Mouse (Mus musculus): ENCODE data around the gene Uhmk1. TPM values are rescaled to one million over a fixed set of nuclear protein-coding genes. Genes with fewer than 3 reads are reported as not detected.
A peak's percentile ranks its signal among the peaks of the same experiment; 100 is the strongest.

The Uhmk1 gene
- total and polyA plus RNA-seq, 3 experiments = 22.7 to 32.5 (median 25.0) TPM

DNA sequence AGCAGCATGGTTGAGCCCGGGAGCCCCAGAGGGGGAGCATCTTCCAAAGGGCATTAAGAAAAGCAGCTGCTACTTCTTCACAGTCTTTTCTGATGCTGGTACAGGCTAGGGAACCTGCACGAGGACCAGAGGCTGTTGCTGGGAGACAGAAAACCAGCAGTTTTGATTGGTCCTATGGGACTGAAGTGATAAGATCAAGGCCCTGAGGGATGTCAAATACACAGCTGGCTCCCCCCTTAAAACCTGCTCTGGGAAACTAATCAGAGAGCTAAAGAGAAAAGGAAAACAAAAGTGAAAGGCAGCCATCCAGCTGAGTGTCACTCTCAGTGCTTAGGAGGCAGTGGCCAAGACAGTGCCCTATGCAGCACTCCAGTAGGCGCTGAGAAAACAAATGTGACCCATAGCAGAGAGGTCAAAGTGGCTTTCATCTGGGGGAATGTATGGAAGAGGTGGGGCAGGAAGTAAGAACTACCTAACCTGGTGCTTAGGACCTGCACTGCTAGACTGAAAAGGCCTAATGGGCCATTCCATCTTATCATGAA is 54.7 kb downstream of the Uhmk1 start:
- Histone ChIP-seq H3K4me1 (ENCODE audit: control insufficient read depth in 1 of 2, insufficient read depth in 2 of 2) (peaks cover 0 to 13% of the 10 kb centered on the region in 2 experiments; a peak in 1 of 4 replicates), H3K36me3 (replicated peaks in 1 of 2; ENCODE audit: control insufficient read depth in 1 of 2, insufficient read depth in 1 of 2, low read length in 1 of 2) (peaks cover 31 to 79% of the 10 kb centered on the region in 2 experiments), H3K27me3 (replicated peaks) (no peaks in the 10 kb centered on the region), H3K27ac (ENCODE audit: insufficient read depth, low read depth) (no peak overlapping the region), H3K9me3 (replicated peaks; ENCODE audit: low read length) (no peaks in the 10 kb centered on the region), H3K9ac (ENCODE audit: insufficient read depth, low read depth) (no peak overlapping the region), H3K4me2 (ENCODE audit: insufficient read depth, low read depth, poor library complexity, severe bottlenecking) (no peak overlapping the region), H3K4me3 (replicated peaks in 1 of 3; ENCODE audit: low read depth in 2 of 3, low read length in 2 of 3, poor library complexity in 1 of 3) (no peak overlapping the region), H3K79me2 (replicated peaks; ENCODE audit: control insufficient read depth, extremely low read depth, insufficient read depth, poor library complexity, severe bottlenecking) (peaks cover 3% of the 10 kb centered on the region; the same call in 1 of the 2 replicates)
- dilution Hi-C loops (cut with MboI; ENCODE audit: extremely low pct_ligation_motif_present, extremely low pct_unique_long_range_greater_than_20kb, low sequenced_read_pairs) = no loop called here
- DNase-seq (ENCODE audit: extremely low read depth) = no peak
- no peak for TF ChIP-seq ELF1 (IDR thresholded peaks at IDR 0.05; ENCODE audit: low read depth, low read length)
- TF ChIP-seq CTCF (conservative IDR thresholded peaks at IDR 0.05 in 1 of 2, IDR thresholded peaks at IDR 0.05 in 1 of 2; ENCODE audit: low read depth in 2 of 2, low read length in 2 of 2) = no peak
- no peak for TF ChIP-seq TBP (conservative IDR thresholded peaks at IDR 0.05; ENCODE audit: low read depth, low read length)
- TF ChIP-seq POLR2A (IDR thresholded peaks at IDR 0.05; ENCODE audit: low read depth, low read length) = no peak
- TF ChIP-seq TCF12 (IDR thresholded peaks at IDR 0.05; ENCODE audit: low read depth, low read length) = no peak
- no peak for TF ChIP-seq CHD1 (IDR thresholded peaks at IDR 0.05; ENCODE audit: low read depth, low read length)
- in situ Hi-C loops (cut with MboI; ENCODE audit: low pct_ligation_motif_present, low pct_unique_long_range_greater_than_20kb, low sequenced_read_pairs) = loop anchor here (25.0 kb wide), 1 partner anchor 623 kb away; the partner anchor contains the start of gene Nuf2

GRCm38 (mm10) chr1:170159707-170160106 is 55.5 kb downstream of the Uhmk1 start:
- peaks cover 0 to 13% of the 10 kb centered on the region in 2 experiments; a peak in 1 of 4 replicates for H3K4me1 ChIP-seq (ENCODE audit: control insufficient read depth in 1 of 2, insufficient read depth in 2 of 2)
- no peaks in the 10 kb centered on the region for H3K9me3 ChIP-seq (replicated peaks; ENCODE audit: low read length)
- peaks cover 3% of the 10 kb centered on the region; the same call in 1 of the 2 replicates for H3K79me2 ChIP-seq (replicated peaks; ENCODE audit: control insufficient read depth, extremely low read depth, insufficient read depth, poor library complexity, severe bottlenecking)
- TF ChIP-seq MXI1 (IDR thresholded peaks at IDR 0.05; ENCODE audit: low read depth, low read length) (no peak), UBTF (IDR thresholded peaks at IDR 0.05; ENCODE audit: low read depth, low read length) (no peak), CTCF (conservative IDR thresholded peaks at IDR 0.05 in 1 of 2, IDR thresholded peaks at IDR 0.05 in 1 of 2; ENCODE audit: low read depth in 2 of 2, low read length in 2 of 2) (peak in 1 of 2 experiments; percentile 52; a peak in 2 of 4 replicates), RAD21 (IDR thresholded peaks at IDR 0.05; ENCODE audit: low read depth, low read length) (peak; percentile 41), MAX (IDR thresholded peaks at IDR 0.05; ENCODE audit: low read length) (no peak), BHLHE40 (IDR thresholded peaks at IDR 0.05; ENCODE audit: low read depth, low read length) (no peak)
- no peak overlapping the region for H3K27ac ChIP-seq (ENCODE audit: insufficient read depth, low read depth)
- no peak overlapping the region for H3K4me2 ChIP-seq (ENCODE audit: insufficient read depth, low read depth, poor library complexity, severe bottlenecking)
- no peak for DNase-seq (ENCODE audit: extremely low read depth)
- in situ Hi-C loops (cut with MboI; ENCODE audit: low pct_ligation_motif_present, low pct_unique_long_range_greater_than_20kb, low sequenced_read_pairs) (loop anchor here (25.0 kb wide), 1 partner anchor 622 kb away; the partner anchor contains the start of gene Nuf2), dilution Hi-C loops (cut with MboI; ENCODE audit: extremely low pct_ligation_motif_present, extremely low pct_unique_long_range_greater_than_20kb, low sequenced_read_pairs) (no loop called here)
- no peaks in the 10 kb centered on the region for H3K27me3 ChIP-seq (replicated peaks)
- H3K4me3 ChIP-seq (replicated peaks in 1 of 3; ENCODE audit: low read depth in 2 of 3, low read length in 2 of 3, poor library complexity in 1 of 3) = no peak overlapping the region
- peaks cover 28 to 74% of the 10 kb centered on the region in 2 experiments for H3K36me3 ChIP-seq (replicated peaks in 1 of 2; ENCODE audit: control insufficient read depth in 1 of 2, insufficient read depth in 1 of 2, low read length in 1 of 2)
- no peak overlapping the region for H3K9ac ChIP-seq (ENCODE audit: insufficient read depth, low read depth)

- no peak overlapping the region for H3K4me3 ChIP-seq (replicated peaks in 1 of 3; ENCODE audit: low read depth in 2 of 3, low read length in 2 of 3, poor library complexity in 1 of 3)
- dilution Hi-C loops (cut with MboI; ENCODE audit: extremely low pct_ligation_motif_present, extremely low pct_unique_long_range_greater_than_20kb, low sequenced_read_pairs) = no loop called here
- H3K27ac ChIP-seq (ENCODE audit: insufficient read depth, low read depth) = no peak overlapping the region
- no peak for DNase-seq (ENCODE audit: extremely low read depth)
- H3K9ac ChIP-seq (ENCODE audit: insufficient read depth, low read depth) = no peak overlapping the region
- peaks cover 5 to 34% of the 10 kb centered on the region in 2 experiments; a peak in 2 of 4 replicates for H3K4me1 ChIP-seq (ENCODE audit: control insufficient read depth in 1 of 2, insufficient read depth in 2 of 2)
- no peaks in the 10 kb centered on the region for H3K27me3 ChIP-seq (replicated peaks)
- peaks cover 15 to 50% of the 10 kb centered on the region in 2 experiments for H3K36me3 ChIP-seq (replicated peaks in 1 of 2; ENCODE audit: control insufficient read depth in 1 of 2, insufficient read depth in 1 of 2, low read length in 1 of 2)
- no peaks in the 10 kb centered on the region; the same call in 1 of the 2 replicates for H3K79me2 ChIP-seq (replicated peaks; ENCODE audit: control insufficient read depth, extremely low read depth, insufficient read depth, poor library complexity, severe bottlenecking)
- no peaks in the 10 kb centered on the region for H3K9me3 ChIP-seq (replicated peaks; ENCODE audit: low read length)
- H3K4me2 ChIP-seq (ENCODE audit: insufficient read depth, low read depth, poor library complexity, severe bottlenecking) = no peak overlapping the region
- in situ Hi-C loops (cut with MboI; ENCODE audit: low pct_ligation_motif_present, low pct_unique_long_range_greater_than_20kb, low sequenced_read_pairs) = loop anchor here (25.0 kb wide), 1 partner anchor 618 kb away; the partner anchor contains the start of gene Nuf2
- TF ChIP-seq SIN3A (IDR thresholded peaks at IDR 0.05; ENCODE audit: low read length) (no peak), NELFE (IDR thresholded peaks at IDR 0.05; ENCODE audit: low read depth, low read length) (no peak), GABPA (IDR thresholded peaks at IDR 0.05; ENCODE audit: insufficient replicate concordance, low read depth, low read length) (no peak), RCOR1 (conservative IDR thresholded peaks at IDR 0.05; ENCODE audit: low read depth, low read length) (no peak), MAFK (IDR thresholded peaks at IDR 0.05; ENCODE audit: insufficient replicate concordance, low read length) (no peak), POLR2A (IDR thresholded peaks at IDR 0.05; ENCODE audit: low read depth, low read length) (no peak), ELF1 (IDR thresholded peaks at IDR 0.05; ENCODE audit: low read depth, low read length) (no peak), CHD1 (IDR thresholded peaks at IDR 0.05; ENCODE audit: low read depth, low read length) (no peak), ZNF384 (IDR thresholded peaks at IDR 0.05; ENCODE audit: low read depth, low read length) (no peak), NRF1 (IDR thresholded peaks at IDR 0.05; ENCODE audit: low read depth, low read length) (no peak), CHD2 (IDR thresholded peaks at IDR 0.05; ENCODE audit: low read length) (no peak), USF2 (conservative IDR thresholded peaks at IDR 0.05; ENCODE audit: low read depth, low read length) (no peak)
These were observed 59.4 kb downstream of the Uhmk1 start for GRCm38 (mm10) chr1:170155761-170156160.

Measured in CH12.LX (cell line).